Mouse (Mus musculus): Measurements from ENCODE around the gene Usp21. TPM values are rescaled to one million over a fixed set of nuclear protein-coding genes. Genes with fewer than 3 reads are reported as not detected.

The Usp21 gene
- polyA plus RNA-seq, 1 experiment from 2014 or later = 106 TPM

DNA sequence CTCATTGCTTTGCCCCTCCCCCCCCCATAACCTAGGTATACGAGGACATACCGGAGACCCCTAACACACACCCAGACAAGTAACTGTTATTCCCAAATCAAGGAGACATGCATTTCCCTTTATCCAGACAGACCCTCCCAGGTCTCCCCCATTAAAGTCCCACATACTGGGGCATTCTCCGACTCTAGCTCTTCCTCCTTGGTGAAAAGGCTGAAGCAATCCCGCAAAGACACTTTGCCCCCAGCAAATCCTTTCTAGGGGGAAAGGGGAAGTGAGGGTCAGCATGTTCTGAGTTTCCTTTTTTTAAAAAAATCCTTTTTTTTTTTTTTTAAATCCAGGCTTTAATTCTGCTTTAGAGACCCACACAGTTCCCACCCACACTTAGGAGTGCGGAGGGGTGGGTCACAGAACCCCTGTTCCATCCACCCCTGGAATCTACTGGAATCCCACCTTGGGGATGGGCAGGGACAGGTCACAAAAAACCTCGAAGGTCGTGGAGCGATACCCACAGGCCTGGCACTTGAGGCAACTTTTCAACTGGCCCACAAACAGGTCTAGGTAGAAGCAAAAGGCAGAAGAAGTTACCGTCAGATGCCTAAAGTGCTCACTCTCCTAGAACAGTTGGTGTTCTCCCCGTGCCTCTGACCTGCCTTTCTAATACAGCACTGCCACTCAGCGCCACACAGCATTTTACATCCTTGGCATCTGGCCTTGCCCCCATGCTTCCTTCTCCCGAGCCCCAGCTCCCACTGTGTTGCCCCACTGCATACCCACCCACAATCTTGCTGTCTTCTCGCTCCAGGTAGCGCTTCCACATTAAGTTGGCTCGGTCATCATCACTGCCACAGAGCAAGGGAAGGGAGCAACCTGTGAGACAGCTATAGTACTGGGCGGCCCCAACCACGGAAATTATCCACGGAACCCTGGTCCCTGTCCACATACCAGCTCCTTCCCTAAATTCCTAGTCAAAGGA, 4.3 kb downstream of the Usp21 start:
- Histone ChIP-seq H3K4me1 (replicated peaks) (peaks cover 51% of the 10 kb centered on the region), H3K4me3 (no peak overlapping the region), H3K36me3 (peaks cover 30% of the 10 kb centered on the region), H3K4me2 (no peak overlapping the region), H3K27me3 (no peaks in the 10 kb centered on the region), H3K27ac (replicated peaks) (no peak overlapping the region), H3K9ac (no peak overlapping the region), H3K9me3 (no peaks in the 10 kb centered on the region)
- WGBS = 92% methylated on average over 18 of the region's 18 CpGs
- ATAC-seq (ENCODE audit: low FRiP score, low read depth) = no peak

DNA sequence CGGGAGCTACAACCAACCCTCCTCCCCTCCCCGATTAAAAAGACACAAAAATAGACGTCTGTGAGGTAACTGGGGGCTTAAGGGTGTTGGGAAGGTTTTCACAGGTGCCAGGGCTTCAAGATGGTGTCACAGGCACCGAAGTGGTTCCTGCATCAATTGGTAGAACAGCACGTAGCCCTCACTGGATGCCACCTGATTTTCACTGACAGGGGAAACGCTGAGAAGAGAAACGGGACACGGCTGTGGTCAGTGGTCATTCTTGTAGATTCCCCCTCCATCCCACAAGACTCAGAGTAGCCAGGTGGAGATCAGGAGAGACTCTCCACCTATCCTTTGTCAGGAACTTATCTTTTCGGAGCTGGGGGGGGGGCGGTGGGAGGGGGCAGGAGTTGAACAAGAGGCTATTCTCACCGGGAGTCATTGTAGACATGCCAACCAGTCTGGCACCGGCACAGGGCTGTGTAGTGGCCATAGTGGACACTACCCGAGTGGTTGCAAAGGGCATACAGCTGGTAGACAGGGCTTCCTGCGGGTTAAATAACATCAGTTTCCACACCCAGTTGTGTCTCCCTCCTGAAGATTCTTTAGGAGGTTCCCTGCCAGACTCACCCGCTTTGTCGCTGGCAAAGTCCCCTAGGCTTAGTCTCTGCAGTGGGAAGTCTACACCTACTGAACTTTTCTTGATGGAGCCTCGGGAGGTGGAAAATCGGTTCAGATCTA, 5.5 kb downstream of the Usp21 start:
- H3K9ac ChIP-seq = peak overlapping the region; percentile 24; the same call in 1 of the 2 replicates
- peak overlapping the region; percentile 67 for H3K4me3 ChIP-seq
- 81% methylated on average over 18 of the region's 18 CpGs for WGBS

DNA sequence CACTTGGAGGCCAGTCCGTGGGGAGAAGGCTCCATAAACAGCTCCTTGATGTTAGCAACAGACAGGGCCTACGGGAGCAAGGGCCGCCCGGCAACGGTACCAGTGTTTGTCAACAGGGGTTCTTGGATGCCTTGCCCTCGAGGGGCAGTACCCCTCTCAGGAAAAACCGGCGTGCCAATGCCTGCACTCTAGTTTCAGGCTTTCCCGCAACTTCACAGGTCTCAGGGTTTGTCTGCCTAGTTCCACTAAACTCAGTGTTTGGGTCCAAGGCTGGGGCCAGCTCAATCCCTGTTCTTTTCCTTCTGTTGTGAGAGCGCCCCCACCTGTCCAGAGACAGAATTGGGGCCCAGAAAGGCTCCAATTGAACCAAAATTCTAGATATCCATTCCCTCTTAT, 6.3 kb downstream of the Usp21 start:
- under 1% methylated on average over 10 of the region's 10 CpGs for WGBS
- H3K27ac ChIP-seq (replicated peaks) = peak overlapping the region; percentile 78
- peak; percentile 57 for ATAC-seq (ENCODE audit: low FRiP score, low read depth)
- peak overlapping the region; percentile 67 for H3K4me3 ChIP-seq
- H3K9me3 ChIP-seq = no peaks in the 10 kb centered on the region
- peak overlapping the region; percentile 24 for H3K9ac ChIP-seq
- H3K4me2 ChIP-seq = peak overlapping the region; percentile 73
- H3K36me3 ChIP-seq = peaks cover 43% of the 10 kb centered on the region
- no peaks in the 10 kb centered on the region for H3K27me3 ChIP-seq
- peaks cover 38% of the 10 kb centered on the region for H3K4me1 ChIP-seq (replicated peaks)

More for the DNA sequence above, 5.5 kb downstream of the Usp21 start:
- Histone ChIP-seq H3K27me3 (no peaks in the 10 kb centered on the region), H3K27ac (replicated peaks) (no peak overlapping the region), H3K4me2 (peak overlapping the region; percentile 73), H3K4me1 (replicated peaks) (peaks cover 45% of the 10 kb centered on the region), H3K36me3 (peaks cover 36% of the 10 kb centered on the region), H3K9me3 (no peaks in the 10 kb centered on the region)
- ATAC-seq (ENCODE audit: low FRiP score, low read depth) = no peak

DNA sequence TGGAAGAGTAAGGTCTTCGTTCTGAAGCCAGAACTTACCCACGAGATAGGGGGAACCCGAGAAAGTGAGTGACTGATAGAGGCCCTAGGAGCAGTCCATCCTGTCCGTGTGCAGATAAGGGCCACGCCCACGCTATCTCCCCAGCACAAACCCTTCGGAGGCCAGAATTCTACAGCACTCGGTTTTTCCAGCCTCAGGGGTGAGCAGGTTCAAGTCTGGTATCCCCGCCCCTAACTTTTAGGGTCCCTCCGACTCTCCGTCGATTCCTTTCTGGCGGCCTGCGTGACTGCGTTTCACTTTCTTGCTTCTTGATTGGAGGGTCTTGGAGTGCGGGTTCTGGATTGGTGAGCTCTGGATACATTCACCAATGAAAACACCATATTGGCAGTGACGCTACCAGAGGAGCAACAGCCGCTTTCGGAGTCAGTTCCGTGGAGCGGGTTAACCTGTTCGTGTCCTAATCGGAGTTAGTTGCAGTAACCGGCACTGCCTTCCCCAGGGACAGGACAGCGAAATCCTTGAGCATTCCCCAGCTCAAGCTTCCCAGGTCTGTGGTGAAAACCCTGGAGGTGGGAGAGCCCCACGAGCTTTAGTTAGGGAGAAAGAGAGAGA, 6.8 kb downstream of the Usp21 start, which contains the start of gene Ppox:
Ppox (minus strand) TSS at position 271 of the 612 bp plus-strand sequence.
- Histone ChIP-seq H3K4me1 (replicated peaks) (peaks cover 33% of the 10 kb centered on the region), H3K4me2 (peak within 1 kb of the TSS; percentile 73), H3K27ac (replicated peaks) (peak within 1 kb of the TSS; percentile 78), H3K36me3 (peaks cover 43% of the 10 kb centered on the region), H3K9ac (peak within 1 kb of the TSS; percentile 61), H3K9me3 (no peaks in the 10 kb centered on the region), H3K27me3 (no peaks in the 10 kb centered on the region), H3K4me3 (peak within 1 kb of the TSS; percentile 67)
- under 1% methylated on average over 26 of the region's 26 CpGs for WGBS
- peak; percentile 97 for ATAC-seq (ENCODE audit: low FRiP score, low read depth)

DNA sequence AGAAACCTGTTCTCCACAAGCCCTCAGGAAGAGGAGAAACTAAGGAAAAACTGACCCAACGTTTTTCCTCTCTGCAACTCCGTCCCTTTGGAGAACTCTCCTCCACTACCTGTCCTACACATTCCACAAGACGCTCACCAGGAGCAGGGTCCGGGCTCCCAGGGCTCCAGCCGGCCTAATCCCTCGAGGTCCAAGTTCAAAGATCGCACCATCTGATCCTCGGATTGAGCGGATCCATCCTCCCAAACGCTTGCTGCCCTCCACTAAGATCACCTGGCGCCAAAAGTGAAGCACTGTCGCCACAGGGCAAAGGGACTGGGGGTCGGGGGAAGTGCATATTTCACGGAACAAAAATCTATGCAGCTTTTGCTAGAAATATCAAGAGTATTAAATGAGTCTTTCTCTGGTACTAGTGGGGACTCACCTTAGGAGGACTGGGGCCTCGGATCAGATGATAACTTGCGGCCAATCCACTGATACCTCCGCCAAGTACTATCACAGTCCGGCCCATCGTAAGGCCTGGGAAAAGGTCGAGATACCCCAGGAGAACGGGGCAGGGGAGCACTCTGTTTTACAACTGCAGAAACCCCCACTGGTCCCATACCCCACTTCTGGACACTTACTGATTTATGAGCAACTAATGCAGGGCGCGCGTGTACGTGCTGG, 7.4 kb downstream of the Usp21 start:
- Histone ChIP-seq H3K4me1 (replicated peaks) (peaks cover 27% of the 10 kb centered on the region), H3K27me3 (no peaks in the 10 kb centered on the region), H3K36me3 (peaks cover 46% of the 10 kb centered on the region), H3K9ac (peak overlapping the region; percentile 61), H3K4me3 (peak overlapping the region; percentile 67), H3K9me3 (no peaks in the 10 kb centered on the region), H3K27ac (replicated peaks) (peak overlapping the region; percentile 36; the same call in 1 of the 2 replicates), H3K4me2 (peak overlapping the region; percentile 73)
- under 1% methylated on average over 25 of the region's 25 CpGs for WGBS
- no peak; the same call in 1 of the 2 replicates for ATAC-seq (ENCODE audit: low FRiP score, low read depth)

DNA sequence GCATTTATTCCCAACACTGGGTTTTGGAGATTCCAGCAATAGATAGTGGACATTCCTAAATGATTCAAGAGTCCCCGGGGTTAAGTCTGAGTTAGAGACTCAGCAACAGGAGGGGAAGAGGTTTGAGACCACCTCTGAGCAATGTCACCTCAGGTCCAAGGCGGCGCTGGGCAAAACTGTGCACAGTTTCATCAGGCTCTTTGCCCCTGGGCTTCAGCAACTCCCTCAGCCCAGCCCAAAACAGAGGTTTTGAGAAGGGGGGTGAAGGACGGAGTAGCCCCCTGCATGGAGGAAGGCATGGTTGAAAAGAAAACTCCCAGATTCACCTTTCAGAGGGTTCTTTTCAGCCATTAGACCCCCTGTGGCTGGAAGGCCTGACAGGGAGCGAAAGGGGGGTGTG, 8.1 kb downstream of the Usp21 start:
- H3K9ac ChIP-seq = no peak overlapping the region
- 60% methylated on average over 5 of the region's 5 CpGs for WGBS
- no peak for ATAC-seq (ENCODE audit: low FRiP score, low read depth)

DNA sequence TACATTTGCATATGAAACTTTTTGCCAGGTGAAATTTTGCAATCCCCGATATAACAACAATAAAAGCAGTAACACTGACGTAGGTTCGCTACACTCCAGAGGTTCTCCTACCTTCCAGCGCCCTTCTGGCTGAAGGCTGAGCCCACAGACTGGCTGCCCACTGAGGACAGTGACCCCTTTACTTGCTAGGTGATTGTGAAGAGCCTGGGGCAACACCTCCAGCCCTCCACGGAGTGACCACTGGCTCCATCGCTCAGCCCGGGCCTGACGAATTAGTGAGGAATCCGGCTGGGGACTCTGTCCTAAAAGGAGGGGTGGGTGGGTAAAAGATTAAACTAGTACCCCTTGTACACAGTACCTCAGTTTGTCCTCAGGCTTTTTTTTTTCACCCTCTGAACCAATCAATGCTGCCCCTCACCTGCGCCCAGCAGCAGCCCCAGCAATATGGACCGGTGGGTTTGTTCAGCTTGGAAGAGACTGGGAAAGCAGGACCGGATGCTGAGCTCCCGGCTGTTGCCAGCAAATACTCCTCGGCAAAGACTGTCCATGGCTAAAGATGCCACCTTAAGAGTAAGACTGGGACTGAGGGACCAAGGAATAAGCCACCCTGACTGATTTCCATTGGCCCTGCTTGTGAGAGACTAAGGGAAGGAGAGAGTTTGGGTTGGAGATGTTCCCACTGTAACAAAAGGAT, 8.6 kb downstream of the Usp21 start:
- no peaks in the 10 kb centered on the region for H3K27me3 ChIP-seq
- peaks cover 26% of the 10 kb centered on the region for H3K4me1 ChIP-seq (replicated peaks)
- H3K4me2 ChIP-seq = 0 out of 2 replicates have a peak overlapping the region, but pooled peaks have one; percentile 73
- peaks cover 42% of the 10 kb centered on the region for H3K36me3 ChIP-seq
- no peak for ATAC-seq (ENCODE audit: low FRiP score, low read depth)
- no peaks in the 10 kb centered on the region for H3K9me3 ChIP-seq
- H3K9ac ChIP-seq = no peak overlapping the region
- H3K4me3 ChIP-seq = no peak overlapping the region
- no peak overlapping the region for H3K27ac ChIP-seq (replicated peaks)
- WGBS = 89% methylated on average over 14 of the region's 14 CpGs

More for the DNA sequence above, 8.1 kb downstream of the Usp21 start:
- H3K27me3 ChIP-seq = no peaks in the 10 kb centered on the region
- H3K4me3 ChIP-seq = peak overlapping the region; percentile 67
- peaks cover 26% of the 10 kb centered on the region for H3K4me1 ChIP-seq (replicated peaks)
- no peak overlapping the region for H3K27ac ChIP-seq (replicated peaks)
- H3K9me3 ChIP-seq = no peaks in the 10 kb centered on the region
- peak overlapping the region; percentile 73 for H3K4me2 ChIP-seq
- H3K36me3 ChIP-seq = peaks cover 42% of the 10 kb centered on the region

DNA sequence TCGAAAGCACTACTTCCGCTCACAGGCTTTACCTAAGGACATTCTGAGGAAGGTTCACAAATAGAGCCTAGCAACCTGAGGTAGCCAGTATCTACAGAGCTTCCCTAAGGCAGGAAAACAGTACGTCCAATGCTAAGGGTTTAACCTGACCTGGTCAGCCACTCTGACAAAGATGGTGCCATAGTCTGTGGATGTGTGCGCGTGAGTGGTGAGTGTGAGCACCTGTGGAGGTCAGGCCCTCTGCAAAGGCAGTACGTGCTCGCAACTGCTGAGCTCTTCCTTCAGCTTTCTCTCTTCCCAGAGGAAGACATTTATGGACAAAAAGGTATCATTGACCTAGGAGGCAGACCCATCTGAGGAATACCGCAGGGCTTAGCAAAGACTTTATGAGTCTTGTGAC, 9.4 kb downstream of the Usp21 start:
- peaks cover 26% of the 10 kb centered on the region for H3K4me1 ChIP-seq (replicated peaks)
- H3K4me3 ChIP-seq = no peak overlapping the region
- no peaks in the 10 kb centered on the region for H3K9me3 ChIP-seq
- no peak overlapping the region for H3K4me2 ChIP-seq
- H3K27ac ChIP-seq (replicated peaks) = no peak overlapping the region
- 94% methylated on average over 8 of the region's 8 CpGs for WGBS
- no peak overlapping the region for H3K9ac ChIP-seq
- H3K27me3 ChIP-seq = no peaks in the 10 kb centered on the region
- H3K36me3 ChIP-seq = peaks cover 43% of the 10 kb centered on the region
- no peak for ATAC-seq (ENCODE audit: low FRiP score, low read depth)

DNA sequence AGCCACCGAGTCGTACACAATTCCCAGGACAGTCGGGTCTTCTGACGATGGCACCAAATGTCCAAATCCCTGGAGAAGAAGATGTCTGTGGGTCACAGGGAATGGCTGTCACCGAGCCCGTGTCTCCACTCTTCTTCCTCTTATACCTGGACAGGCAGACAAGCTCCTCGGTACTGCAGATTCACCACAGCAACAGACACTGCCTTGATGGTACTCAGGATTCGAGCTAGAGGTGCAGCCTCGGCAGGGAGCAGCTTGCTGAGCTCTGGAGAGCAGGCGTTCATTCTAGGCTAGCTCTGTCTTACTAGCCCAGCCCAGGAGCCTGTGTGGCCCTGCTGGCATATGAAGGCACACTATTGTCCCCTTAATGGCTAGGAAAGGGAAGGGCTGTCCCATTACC, 10.1 kb downstream of the Usp21 start:
- no peak overlapping the region for H3K9ac ChIP-seq
- ATAC-seq (ENCODE audit: low FRiP score, low read depth) = no peak
- H3K4me3 ChIP-seq = no peak overlapping the region
- no peak overlapping the region for H3K27ac ChIP-seq (replicated peaks)
- peaks cover 47% of the 10 kb centered on the region for H3K36me3 ChIP-seq
- 86% methylated on average over 10 of the region's 10 CpGs for WGBS
- H3K4me2 ChIP-seq = no peak overlapping the region
- H3K27me3 ChIP-seq = no peaks in the 10 kb centered on the region
- H3K4me1 ChIP-seq (replicated peaks) = peaks cover 26% of the 10 kb centered on the region
- no peaks in the 10 kb centered on the region for H3K9me3 ChIP-seq

DNA sequence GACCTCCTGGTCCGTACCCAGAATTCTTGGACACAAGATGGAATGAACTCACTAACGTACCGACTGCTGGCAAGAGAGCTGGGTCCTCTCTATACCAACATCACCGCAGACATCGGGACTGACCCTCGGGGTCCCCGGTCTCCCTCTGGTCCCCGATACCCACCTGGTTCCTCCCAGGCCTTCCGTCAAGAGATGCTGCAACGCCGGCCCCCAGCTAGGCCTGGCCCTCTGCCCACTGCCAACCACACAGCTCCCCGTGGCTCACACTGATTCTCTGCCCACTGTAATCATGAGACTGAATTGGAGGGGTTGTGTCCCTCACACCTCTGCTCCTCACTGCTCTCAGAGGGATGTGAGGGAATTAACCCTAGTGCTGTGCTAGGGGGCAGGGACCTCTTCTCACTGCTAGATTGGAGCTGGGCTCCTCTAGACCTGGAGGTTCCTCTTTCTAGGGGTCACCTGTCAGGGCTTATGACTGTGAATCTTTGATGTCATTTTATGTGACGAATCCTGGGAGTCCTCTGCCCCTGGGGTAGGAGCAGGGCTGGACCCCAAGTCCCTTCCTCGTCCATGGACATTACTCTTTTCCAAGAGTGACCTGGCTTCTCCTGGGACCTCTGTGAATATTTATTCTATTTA, 11.6 kb downstream of the Usp21 start:
- WGBS = 91% methylated on average over 14 of the region's 14 CpGs
- Histone ChIP-seq H3K9me3 (no peaks in the 10 kb centered on the region), H3K9ac (no peak overlapping the region), H3K4me1 (replicated peaks) (peaks cover 28% of the 10 kb centered on the region), H3K4me2 (no peak overlapping the region), H3K36me3 (peaks cover 45% of the 10 kb centered on the region), H3K27me3 (no peaks in the 10 kb centered on the region), H3K27ac (replicated peaks) (no peak overlapping the region), H3K4me3 (no peak overlapping the region)
- ATAC-seq (ENCODE audit: low FRiP score, low read depth) = no peak

Measured in hindbrain, embryonic 15.5 days (tissue).